Mouse (Mus musculus): Measurements from ENCODE around the gene 9230102O04Rik. TPM values are rescaled to one million over a fixed set of nuclear protein-coding genes. Genes with fewer than 3 reads are reported as not detected.

The 9230102O04Rik gene
- total RNA-seq, 2 experiments from 2014 or later = not detected

DNA sequence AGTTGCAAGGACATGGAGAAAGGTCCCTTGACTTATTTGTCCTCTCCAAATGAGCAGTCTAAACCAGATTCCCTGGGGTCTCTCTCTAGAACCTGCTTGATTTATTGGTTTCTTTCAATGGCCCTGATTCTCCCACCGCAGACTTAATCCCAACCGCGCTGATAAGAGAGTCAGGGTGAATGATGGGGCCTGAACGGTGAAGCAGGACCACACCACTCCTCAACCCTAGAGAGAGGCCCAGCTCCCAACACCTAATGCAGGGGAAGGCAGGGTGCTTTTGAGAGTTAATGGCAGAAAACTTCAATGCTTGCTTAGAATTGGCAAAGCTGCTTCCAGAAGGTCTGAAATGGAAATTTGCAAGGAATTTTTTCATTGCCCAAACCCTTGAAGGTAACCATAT is 14.1 kb downstream of the 9230102O04Rik start:
- no peak for DNase-seq
- intact Hi-C loops (cut with DNase I) = no loop called here

- intact Hi-C loops (cut with DNase I) = no loop called here
- no peak for DNase-seq
Measured at GRCm38 (mm10) chr2:9874467-9875219, 14.7 kb downstream of the 9230102O04Rik start.

GRCm38 (mm10) chr2:9873757-9874156 is 15.6 kb downstream of the 9230102O04Rik start:
- intact Hi-C loops (cut with DNase I) = no loop called here

DNA sequence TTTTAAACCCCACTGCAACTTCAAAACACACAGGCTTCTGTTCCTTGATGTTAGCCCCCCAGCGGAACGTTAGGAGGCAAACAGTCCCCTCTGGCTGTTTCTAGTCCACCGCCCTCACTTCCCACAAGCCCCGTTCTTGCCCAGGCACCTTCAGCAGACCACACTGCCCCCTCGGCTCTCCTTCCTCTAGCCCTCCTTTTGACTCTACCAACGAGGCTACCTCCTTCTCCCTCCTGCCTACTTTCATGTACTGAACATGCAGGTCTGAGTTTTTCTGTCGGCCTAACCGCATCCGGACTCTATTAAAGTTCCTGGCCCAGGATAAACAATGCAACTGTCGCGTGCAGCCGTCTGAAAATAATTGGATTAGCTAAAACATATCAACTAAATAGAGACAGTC is 16.7 kb downstream of the 9230102O04Rik start:
- intact Hi-C loops (cut with DNase I) = no loop called here
- no peak for DNase-seq

More at GRCm38 (mm10) chr2:9873757-9874156, 15.6 kb downstream of the 9230102O04Rik start:
- no peak for DNase-seq

GRCm38 (mm10) chr2:9871798-9872197 is 17.5 kb downstream of the 9230102O04Rik start:
- DNase-seq = no peak
- intact Hi-C loops (cut with DNase I) = no loop called here

GRCm38 (mm10) chr2:9871141-9871716 is 18.1 kb downstream of the 9230102O04Rik start:
- intact Hi-C loops (cut with DNase I) = no loop called here

GRCm38 (mm10) chr2:9867092-9867825 is 22.1 kb downstream of the 9230102O04Rik start:
- intact Hi-C loops (cut with DNase I) = no loop called here
- DNase-seq = no peak

More at GRCm38 (mm10) chr2:9871141-9871716, 18.1 kb downstream of the 9230102O04Rik start:
- DNase-seq = no peak

DNA sequence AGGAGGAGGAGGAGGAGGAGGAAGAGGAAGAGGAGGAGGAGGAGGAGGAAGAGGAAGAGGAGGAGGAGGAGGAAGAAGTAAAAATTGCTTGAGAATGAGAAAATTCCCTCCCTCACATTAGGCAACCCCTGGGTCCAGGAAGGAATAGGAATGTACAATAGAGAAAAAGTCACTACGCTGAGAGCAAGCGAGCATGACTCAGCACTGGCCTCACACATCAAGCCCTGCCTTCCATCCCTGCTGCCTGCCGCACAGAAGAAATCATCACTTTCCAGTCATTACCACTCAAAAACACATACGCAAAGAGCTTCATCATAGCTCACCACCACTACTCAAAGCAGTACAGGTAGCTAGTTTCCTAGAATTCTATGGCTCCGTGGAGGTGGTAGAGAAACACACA is 28.6 kb downstream of the 9230102O04Rik start:
- intact Hi-C loops (cut with DNase I) = no loop called here
- DNase-seq = no peak

DNA sequence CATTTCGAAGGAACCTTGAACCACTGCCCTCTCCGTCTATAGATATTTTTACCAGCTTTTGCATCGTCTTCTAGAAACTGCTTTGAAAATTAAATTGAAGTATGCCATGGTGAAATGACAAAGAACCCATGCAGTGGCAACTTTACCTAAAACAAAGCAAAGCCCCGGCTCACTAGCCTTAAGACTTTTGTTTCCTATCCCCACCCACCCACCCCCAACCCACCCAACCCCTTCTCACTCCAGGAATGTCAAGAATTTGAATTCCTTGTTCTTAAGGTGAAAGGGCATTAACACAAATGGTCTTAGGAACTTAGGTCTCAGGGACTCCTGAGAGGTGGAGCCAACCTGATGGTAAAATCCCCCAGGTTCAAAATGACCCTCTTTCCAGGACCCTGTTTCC is 33.5 kb downstream of the 9230102O04Rik start:
- intact Hi-C loops (cut with DNase I) = no loop called here

GRCm38 (mm10) chr2:9852851-9853576 is 36.3 kb downstream of the 9230102O04Rik start:
- no peak for DNase-seq
- intact Hi-C loops (cut with DNase I) = no loop called here

More for the DNA sequence above, 33.5 kb downstream of the 9230102O04Rik start:
- no peak for DNase-seq

- DNase-seq = peak; percentile 2
- intact Hi-C loops (cut with DNase I) = no loop called here
Measured at GRCm38 (mm10) chr2:9835195-9835594, 54.1 kb downstream of the 9230102O04Rik start.

DNA sequence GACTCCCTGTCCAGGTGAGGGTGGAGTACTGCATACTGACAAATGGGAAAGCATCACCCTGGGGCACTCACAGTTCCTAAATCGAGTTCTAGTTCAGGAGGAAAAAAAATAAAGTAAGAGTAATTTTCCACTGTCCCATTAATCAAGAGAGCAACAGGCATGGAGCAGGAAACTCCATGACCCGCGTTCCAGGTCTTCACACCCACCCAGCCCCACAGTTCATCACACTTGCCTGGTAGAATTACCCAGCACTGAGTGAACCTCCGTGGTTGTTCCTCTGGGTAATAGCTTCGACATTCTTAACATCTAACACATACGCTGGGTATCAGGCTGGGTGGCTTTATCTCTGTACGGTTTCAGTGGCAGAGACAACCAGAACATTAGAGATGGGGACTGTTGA is 55.6 kb downstream of the 9230102O04Rik start:
- no peak for DNase-seq
- intact Hi-C loops (cut with DNase I) = no loop called here

Other genes starting within 250 kb of the 9230102O04Rik start
- not detected for gene 4930412O13Rik, start 8.3 kb downstream of the 9230102O04Rik start, total RNA-seq (2021)
- gene Gata3, start 494 bp upstream of the 9230102O04Rik start, total RNA-seq (2021) = 1 to 10 TPM; 1.0 to 1.5 TPM
- 10 to 100 TPM; 12.0 to 14.0 TPM for gene Taf3, start 159.1 kb upstream of the 9230102O04Rik start, total RNA-seq (2021)
- gene Atp5c1, start 191.0 kb upstream of the 9230102O04Rik start, total RNA-seq (2021) = 100 to 1,000 TPM; 253 to 265 TPM
- gene Kin, start 191.1 kb upstream of the 9230102O04Rik start, total RNA-seq (2021) = 10 to 100 TPM; 14.5 to 14.7 TPM
- 1 to 10 TPM; 3.2 TPM for gene Itih2, start 241.9 kb upstream of the 9230102O04Rik start, total RNA-seq (2021)

All from left cerebral cortex, postnatal 4 days (tissue).